Mouse (Mus musculus): ENCODE measurements at regions not wholly inside any gene's neighbourhood (a gene's known extent, or its start where the extent isn't known, plus 50 kb on each side); places are given as distances from the start of the nearest gene placed in this dataset.
A peak's percentile ranks its signal among the peaks of the same experiment; 100 is the strongest.

DNA sequence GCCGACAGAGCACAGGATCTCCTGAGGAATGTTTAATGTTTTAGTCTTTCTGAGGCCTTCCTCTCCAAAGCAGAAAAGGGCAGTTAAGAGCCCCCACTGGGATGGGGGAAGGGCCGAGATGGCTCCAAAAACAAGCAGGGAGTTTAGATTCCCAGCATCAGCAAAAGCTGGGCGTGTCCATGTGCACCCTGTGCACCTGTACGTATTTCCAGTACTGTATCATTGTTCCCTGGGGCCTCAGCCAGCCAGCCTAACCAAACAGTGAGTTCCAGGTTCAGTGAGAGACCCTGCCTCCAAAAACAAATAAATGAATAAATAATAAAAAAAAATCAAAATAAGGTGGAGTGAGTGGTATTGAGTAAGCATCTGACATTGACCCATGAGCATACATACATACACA, 50.8 kb upstream of the Olfm1 start:
- no peak for DNase-seq

DNA sequence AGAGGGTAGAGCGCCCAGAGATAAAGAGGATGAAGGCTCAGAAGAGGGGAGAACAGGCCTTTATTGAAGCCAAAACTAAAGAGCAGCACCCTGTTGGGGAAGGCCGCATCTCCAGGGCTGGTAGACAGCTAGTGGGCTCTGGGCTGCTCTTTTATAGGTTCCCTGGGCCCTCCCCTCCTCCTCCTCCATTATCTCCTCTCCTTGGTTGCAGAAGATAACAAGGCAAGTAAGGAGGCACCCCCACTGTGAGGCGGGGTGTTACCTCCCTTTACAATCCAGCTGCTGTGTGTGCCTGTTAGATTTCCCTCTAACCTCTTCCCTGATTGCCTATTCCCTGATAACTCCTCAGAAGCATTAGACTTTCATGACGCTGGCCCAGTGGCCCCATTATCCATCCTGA, 51.2 kb upstream of the Olfm1 start:
- no peak for DNase-seq

DNA sequence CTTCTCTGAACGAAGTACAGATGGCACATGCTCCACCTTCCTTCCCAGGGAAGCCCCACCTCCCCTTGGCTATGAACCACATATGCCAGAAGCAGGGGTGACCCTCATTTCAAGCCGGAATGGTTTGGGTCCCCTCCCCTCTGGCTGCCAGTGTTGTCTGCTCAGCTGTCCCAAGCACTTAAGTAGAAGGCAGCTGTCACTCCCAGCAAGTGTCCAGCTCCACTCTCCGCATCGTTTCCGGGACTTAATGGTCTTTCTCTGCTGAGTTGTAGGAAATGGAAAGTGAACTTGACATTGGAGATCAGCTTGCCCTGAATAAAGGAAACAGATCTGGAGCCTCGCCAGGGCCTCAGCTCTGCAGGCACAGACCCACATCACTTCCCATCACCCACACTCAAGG, 53.9 kb upstream of the Fcnb start:
- peak; percentile 70 for DNase-seq

DNA sequence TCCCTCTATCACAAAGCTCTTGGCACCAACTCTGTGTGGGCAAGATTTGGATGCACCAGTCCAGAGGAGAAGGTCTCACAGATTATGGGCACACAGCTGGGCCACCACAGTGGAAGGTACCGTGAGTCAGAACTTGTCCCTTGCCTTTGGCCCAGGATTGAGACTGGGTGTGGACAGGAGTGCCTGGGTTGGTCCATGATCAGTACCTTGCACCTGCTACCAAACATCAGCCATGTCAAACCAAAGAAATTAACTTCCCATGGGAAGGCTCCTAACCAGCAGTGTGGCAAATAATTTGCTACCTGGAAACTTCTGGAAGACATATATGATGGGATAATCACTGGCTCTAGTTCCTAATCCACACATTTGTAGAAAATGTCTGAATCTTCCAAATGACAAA, 49.9 kb upstream of the Fcnb start:
- no peak for DNase-seq
